Mouse (Mus musculus): ENCODE data around the gene Nf1. TPM values are rescaled to one million over a fixed set of nuclear protein-coding genes. Genes with fewer than 3 reads are reported as not detected.

Gene Nf1
- total RNA-seq, 2 experiments from 2014 or later = 118 to 122 TPM

DNA sequence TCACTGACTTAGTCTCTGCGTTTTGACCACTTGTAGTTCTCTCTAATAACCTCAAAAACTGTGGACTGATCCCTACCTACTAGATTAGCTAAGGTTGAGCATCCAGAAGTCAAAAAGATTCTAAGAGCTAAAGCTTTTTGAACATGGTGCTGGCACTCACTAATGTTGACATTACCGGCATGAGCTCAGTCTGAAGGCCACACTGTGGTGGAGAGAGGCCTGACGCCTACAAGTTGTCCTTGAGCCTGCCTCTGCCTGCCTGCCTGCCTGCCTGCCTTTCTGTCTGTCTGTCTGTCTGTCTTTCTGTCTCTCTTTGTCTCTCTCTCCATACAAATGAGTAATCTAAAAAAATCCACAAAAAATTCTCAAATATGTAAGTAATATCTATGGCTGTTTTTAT lies 118.4 kb downstream of the Nf1 start:
- DNase-seq (ENCODE audit: low spot score in 2 of 2) = no peak

DNA sequence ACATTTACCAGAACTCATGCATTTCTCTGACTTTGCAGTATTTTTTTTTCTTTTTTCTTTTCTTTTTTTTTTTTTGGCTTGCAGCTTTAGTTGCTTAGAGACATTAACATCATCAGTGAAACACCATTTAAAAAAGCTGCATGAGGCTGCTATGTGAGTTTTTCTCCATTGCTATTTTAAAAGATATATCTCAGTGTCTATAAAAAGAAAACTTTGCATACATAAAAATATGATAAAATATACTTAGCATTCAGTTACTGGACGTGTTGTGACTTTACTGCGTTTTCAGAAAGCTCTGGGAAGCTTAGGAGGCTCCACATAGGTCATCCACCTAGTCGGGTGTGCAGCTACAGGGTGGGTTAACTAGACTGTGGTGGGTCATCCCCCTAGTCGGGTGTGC lies 120.4 kb downstream of the Nf1 start:
- no peak for DNase-seq (ENCODE audit: low spot score in 2 of 2)

DNA sequence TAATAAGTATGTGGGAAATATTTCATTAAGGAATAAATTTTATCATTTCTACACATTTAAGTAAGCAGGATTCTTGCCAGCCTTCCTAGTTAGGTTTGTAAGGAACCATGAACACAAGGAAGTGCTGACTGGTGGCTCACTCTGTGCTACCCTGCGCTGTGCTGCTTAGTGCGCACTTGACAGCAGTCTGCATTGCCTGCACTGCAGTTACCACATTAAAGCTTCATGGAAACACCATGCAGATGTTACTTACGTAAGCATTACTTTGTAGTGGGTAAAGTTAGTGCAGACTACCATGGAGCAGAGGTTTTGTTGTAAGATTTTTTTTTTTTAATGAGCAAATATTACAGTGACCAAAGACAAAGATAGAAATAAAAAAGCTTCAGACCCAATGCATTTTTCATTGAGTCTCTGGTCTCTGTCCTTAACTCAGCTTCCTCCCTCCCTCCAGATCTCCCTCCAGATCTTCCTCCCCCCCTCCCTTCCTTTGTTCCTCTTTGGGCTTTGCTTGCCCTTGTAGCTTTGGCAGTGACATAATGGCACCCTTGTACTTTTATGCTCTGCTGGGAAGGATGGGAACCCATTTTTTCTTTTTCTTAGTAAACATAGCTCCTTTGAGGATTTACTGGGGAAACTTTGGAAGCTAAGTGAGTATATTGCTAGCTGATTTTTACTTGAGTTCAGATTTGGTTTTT lies 121.4 kb downstream of the Nf1 start:
- DNase-seq (ENCODE audit: low spot score in 2 of 2) = no peak

DNA sequence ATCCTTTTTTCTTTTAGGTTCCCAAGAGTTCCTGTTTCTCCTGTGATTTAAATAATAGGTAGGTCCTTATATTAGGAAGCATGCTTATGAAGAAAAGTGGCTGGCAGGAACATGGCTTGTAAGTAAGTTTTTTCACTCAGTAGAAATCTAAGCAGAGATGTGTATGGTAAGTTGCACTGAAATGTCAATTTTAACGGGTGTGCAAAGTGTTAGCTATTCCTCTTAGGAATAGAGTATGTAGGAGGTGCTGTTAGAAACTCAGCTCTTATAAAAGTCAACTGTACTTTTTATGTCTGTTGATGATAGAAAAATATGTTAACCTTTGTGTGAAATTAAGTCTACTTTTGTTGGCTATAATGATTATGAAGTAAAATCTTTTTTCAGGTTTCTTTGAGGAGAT lies 128.6 kb downstream of the Nf1 start:
- no peak for DNase-seq (ENCODE audit: low spot score in 2 of 2)

DNA sequence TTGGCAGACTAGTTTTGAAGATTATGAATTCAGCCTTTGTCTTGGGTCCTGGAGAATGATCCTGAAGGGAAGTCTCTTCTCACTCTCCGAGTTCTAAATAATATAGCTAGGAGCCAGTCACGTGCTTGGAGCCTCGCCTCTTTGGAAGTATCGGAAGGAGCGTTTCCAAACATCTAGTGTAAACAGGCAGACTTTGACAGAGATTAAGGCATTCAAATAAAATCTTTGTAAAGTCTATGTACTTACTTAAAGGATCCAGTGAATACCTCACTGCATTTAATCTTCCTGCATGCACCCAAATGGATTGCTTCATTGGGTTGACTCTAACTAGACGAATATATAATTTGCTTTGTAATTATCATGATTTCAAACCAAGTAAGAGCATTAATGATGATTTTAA lies 143.9 kb downstream of the Nf1 start:
- DNase-seq (ENCODE audit: low spot score in 2 of 2) = no peak

DNA sequence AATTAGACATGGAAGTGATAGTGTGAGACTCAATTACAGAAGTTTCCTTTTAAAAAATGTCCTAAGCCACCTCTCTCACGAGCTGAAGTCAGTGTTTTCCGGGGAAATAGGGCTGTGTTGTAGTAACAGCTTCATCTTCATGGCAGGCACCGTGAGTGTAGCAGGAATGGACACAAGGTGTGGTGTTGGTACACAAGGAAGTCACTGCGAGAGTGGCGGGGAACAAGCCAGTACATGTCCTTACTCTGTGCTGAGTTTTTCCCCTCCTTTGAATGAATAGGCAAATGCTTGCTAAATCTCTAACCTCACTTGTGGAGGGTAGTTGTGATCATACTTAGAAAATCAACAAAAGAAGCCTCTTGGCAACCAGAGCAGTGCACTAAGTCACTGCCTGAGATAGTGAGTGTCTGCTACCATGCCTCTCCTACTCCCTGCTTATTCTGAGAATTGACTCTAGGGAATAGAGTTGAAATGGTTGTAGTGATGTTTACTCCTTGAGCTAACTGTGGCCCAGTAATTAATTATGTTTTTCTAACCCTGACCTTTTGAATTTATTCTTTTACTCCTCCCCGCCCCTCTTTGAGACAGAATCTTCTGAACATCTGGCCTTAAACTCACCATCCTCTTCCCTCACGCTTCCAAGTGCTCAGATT lies 144.5 kb downstream of the Nf1 start:
- DNase-seq (ENCODE audit: low spot score in 2 of 2) = no peak

DNA sequence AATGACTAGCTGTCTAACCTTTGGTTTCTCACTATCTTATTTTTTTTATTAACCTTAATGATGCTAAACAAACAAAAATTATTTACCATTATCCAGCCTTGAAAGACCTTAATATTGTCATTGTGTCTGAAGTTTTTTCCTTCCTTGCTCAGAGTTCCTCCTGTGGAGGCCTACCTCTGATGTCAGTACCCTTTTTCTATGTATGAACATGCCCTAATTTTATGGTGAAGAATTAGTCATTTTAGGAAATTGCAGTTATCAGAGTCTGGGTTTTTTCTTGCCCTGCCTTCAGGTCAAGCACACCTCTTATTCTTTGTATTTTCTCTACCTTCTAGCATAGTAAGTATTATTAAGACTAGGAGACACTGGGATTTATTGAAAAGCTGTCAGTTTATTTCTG lies 145.2 kb downstream of the Nf1 start:
- DNase-seq (ENCODE audit: low spot score in 2 of 2) = no peak

DNA sequence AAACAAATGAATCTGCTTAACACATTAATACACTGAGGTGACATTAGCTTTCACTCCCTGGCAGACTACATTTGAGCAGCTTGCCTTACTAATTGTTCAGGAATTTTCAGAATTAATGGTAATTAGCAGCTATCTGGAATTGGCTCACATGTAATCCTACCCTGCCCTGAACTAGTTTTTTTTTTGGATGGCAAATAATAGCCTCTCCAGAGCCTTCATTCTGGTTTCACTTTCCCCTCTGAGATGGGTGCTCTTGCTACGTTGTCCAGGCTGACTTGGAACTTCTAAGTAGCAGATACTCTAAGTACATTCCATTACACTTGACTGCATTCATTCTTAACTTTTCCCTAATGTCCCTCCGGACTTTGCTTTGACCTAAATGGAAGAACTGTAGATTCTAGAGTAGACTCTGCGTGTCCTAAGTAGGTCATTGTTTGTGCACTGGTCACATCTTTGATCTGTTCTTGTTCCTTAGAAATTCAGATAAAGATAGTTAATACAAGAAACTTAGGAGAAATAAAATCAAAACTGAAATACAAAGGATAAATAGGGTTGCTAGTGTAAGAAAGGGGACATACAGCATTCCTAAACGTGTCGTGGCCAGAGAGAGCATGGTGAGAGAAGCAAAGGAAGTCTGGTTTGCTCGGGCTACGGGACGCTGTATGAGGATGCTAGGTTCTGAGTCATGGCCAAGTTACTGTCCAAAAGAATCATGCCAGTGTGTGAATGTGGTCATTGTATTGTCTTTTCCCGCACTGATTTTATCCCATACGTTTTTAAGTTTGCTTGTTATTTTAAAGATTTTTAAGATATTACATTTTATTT lies 155.7 kb downstream of the Nf1 start:
- DNase-seq (ENCODE audit: low spot score in 2 of 2) = no peak

DNA sequence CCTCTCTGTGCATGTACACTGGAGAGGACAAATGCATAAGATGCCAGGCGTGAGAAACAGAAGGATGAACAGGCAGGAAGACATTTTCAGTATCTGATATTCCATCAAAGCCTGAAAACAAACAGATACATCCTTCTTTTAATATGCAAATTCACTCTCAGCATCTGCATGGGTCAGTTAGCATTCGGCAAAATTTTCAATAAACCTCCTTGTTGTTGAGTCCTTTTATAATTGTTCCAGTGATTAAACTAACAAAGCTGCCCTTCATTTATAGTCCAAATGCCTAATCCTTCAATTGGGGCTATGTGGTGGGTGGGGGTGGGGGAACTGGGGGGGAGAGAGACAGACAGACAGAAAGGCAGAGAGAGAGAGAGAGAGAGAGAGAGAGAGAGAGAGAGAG lies 163.4 kb downstream of the Nf1 start:
- DNase-seq (ENCODE audit: low spot score in 2 of 2) = no peak

DNA sequence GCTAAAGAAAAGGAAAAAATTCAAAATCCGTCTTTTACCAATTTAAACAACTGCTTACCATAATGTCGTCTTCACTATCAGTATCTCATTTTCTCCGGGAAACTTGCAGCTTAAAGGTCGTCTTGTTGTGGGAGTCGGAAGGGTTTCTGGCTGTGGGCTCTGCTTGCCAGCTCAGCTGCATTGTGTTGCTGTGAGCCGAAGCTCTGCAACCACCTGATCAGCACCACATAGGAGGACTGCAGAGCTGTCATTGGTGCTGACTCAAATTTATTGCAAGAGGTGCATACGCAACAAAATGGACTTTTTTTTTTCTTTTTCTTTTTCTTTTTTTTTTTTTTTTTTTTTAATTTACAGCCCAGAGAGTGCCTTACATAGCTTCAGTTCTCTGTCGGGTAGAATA lies 164.4 kb downstream of the Nf1 start, which contains the start of gene Omg:
TSS of gene Omg (minus strand) at position 240 of the 400 bp plus-strand sequence.
- peak; percentile 52 to 62 for DNase-seq (ENCODE audit: low spot score in 2 of 2)

DNA sequence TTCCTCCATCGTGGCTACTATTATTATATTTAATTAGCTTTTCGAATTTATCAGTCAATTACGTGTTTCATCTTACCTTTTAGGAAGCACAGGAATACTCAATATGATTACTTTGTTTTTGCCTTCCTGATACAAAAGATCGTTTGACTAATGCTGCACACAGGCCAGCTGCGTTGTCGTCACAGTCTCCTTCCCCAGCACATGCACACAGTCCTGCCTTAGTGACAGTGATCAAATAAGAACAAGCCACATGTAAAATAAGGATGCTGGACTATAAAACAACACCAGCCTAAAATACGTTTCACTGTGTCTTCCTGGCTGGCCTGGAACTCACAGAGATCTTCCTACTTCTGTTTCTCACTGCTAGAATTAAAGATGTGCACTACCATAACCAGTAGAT lies 165.0 kb downstream of the Nf1 start:
- DNase-seq (ENCODE audit: low spot score in 2 of 2) = no peak

DNA sequence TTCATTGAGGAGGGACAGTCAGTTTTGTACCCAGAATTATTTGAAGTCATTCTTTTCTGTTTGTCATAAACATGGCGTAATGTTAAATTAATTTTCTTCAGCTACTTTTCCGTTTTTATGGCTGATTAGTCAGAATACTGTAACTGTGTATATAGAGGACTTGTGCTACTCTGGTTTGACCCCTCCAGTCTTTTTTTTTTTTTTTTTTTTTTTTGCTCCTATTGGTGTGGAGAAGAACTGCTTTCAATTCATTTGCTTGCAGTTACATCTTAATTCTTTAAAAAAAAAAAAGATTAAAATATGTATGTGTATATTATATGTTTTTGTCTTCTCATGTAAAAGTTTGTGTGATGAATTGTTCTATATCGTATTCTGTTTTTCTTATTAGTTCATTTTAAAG lies 172.5 kb downstream of the Nf1 start:
- DNase-seq (ENCODE audit: low spot score in 2 of 2) = no peak

DNA sequence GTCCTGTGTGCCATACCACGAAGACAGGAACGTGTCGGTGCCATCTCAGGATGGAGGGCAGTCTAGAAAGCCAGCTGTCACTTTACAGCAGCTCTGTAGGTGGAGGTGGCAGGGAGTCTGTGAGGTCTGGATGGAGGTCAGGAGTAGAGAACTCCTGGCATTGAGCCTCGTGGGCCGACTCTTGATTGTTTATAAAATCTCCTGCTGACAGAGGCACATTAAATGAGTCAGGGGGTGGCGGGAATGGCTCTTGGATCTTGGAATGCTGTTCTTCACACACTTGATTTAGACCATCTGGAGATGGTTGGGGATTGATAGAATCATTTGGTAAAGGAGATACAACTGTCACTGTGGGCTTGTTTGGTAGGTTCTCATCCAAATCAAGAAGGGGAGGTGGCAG lies 175.8 kb downstream of the Nf1 start:
- no peak for DNase-seq (ENCODE audit: low spot score in 2 of 2)

DNA sequence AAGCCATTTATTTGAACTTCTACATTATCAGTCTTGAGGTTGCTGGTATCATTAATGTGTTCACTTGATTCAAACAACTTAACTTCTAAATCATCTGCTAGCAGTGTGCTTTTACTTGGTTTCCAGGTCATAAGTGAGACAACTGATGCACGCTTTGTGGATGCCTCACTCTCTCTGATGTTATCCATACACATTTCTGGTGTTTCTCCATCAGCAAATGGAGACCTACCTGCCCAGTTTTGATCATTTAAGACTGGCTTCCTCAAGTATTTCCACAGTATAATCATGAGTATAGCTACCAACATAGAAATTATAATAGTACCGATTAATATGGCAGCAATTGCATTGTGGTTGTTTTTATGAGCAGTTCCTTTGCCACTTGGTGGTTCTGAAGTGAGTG lies 176.3 kb downstream of the Nf1 start:
- no peak for DNase-seq (ENCODE audit: low spot score in 2 of 2)

DNA sequence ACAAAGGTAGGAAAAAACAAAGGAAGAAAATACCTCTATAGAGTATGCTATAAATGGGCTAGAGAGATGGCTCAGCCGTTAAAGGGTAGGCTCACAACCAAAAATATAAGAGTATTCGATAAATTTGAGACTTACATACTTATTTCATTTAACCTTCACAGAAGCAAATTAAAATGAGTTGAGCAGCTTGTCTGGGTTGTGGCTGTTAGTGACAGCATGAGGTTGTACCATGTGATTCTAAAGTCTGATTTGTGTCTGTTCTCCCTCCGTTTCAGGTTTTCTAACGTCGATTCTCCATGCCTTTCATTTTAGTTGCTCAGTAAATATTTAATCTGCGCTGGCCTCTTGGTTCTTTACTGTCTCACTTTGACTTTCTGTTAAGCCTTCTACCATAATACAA lies 179.8 kb downstream of the Nf1 start:
- DNase-seq (ENCODE audit: low spot score in 2 of 2) = no peak

DNA sequence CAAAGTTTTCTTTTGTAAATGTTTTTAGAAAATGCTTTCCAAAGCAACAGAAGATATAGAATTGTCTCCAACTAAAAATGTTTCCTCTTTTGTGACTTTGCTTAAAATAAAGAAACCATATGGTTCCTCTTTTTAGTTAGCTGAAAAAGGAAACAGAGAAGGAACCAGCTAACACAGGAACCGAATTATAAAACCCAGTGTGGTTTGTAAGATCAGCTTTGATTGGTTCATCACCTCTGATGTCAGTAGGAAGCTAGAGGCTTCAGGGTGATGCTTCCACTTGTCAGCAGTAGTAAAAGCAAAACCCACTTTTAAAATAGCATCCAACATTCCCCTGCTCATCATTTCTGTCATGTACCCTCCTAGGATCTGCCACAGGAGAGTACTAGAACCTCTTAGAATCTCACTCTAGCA lies 180.4 kb downstream of the Nf1 start:
- DNase-seq (ENCODE audit: low spot score in 2 of 2) = no peak

DNA sequence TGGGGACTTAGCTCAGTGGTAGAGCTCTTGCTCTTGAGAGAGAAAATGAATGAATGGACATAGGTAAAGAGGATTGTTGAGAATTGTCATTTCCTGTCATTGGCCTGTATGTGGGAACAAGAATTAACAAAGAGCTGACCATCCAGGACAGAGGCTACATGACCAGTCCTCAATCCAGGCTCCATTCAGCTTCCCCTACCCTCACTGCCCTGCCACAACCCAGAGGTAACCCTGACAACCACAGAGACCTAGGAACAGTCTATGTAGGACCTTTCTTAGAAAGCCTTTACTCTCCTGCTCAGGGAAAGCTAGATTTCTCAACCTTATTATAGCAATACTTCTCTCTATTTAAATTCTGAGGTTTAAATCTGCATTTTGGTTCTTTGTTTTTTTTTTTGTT lies 181.3 kb downstream of the Nf1 start:
- no peak for DNase-seq (ENCODE audit: low spot score in 2 of 2)

DNA sequence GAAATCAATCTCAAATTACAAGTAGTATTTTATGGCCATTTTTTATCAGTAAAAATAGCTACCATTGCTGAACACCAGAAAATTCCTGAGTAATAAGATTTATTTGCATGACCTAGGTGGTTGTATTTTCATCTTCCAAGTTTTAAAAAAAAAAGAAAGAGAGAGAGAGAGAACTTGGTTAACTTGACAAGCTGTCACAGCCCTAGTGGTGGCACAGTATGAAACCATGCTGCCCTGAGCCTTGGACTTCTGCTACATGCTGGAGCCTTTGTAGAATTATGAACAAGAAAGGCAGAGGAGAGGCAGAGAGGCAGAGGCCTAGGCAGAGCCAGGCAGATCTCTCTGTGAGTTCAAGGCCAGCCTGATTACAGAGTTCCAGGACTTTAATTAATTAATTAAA lies 182.4 kb downstream of the Nf1 start:
- no peak for DNase-seq (ENCODE audit: low spot score in 2 of 2)

DNA sequence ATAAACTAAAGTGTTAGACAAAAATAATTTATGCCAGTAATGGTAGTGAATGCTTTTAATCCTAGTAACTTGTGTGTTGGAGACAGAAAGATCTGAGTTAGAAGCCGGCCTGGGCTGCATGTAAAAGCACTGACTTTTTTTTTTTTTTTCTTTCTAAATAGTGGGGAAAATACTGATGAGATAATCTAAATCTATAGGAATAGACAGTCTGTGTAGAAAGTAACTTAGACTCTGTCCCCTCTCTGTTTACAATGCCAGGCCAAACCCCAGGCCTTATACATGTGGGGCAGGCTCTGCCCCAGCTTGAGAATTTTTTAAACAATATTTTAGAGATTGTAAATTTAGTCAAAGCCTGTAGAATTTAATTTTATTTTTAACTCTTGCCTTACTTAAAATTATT lies 183.5 kb downstream of the Nf1 start:
- no peak for DNase-seq (ENCODE audit: low spot score in 2 of 2)

DNA sequence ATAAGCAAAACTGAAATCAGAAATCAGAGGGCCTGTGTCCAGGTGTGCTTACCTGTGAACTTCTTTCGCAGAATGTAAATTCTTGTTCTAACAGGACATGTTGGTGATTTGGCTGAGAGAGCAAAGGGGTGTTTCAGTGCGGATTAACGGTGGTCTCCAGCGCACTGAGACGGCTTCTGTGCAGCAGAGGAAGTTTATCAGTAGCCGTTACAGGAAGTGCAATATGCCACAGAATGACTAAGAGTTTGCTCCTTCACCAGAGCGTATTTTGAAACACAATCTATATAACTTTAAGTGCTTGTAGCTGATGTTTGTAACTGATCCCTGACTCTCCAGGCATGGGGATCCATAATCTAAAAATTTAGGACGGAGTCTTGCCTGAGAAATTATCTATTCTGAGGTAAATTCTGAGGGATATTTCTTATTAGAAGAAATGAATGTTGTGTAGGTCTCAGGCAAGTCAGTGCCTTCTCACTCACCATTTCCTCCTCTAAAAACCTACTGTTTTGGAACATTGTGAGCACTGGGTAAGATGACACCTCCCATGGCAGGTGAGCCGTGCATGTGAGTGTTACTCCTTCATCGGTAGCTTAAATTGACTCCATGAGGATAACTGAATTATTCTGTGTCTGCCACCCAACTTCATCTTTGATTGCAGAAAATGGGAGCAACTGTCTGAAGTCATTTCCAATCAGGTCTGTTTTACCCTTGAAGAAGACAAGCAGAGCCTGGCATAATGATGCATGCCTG lies 184.2 kb downstream of the Nf1 start, which contains the start of gene Evi2b:
TSS of gene Evi2b (minus strand) at position 203 of the 750 bp plus-strand sequence.
- DNase-seq (ENCODE audit: low spot score in 2 of 2) = no peak

DNA sequence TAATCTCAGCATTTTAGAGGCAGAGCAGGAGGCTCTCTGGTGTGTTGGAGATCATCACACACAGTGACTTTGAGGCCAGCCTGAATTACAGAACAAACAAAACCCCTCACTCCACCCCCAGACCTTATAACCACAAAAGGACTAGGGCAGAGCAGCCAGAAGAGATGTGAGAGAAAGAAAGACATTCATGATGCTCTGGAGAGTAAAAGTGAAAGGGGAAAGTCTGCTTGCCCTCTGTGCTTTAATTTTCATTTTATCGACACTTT lies 184.8 kb downstream of the Nf1 start:
- DNase-seq (ENCODE audit: low spot score in 2 of 2) = no peak

DNA sequence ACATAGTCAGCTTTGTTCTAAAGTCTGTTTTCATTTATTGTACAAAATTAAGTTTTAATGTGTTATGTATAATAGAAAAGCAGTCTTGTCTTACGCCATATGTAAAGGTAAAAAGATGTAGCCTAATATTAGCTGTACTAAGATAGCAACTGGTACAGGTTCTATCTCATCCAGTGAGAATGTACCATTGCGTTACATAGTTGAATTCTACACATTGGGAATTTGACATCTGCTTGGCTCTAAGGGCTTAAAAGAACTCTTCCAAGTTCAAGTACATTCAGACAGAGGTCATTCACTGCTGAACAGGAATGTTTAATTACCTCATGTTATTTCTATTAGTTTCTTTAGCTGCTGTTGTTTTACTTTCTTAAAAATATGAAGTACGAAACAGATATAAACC lies 187.1 kb downstream of the Nf1 start:
- no peak for DNase-seq (ENCODE audit: low spot score in 2 of 2)

Measured in layer of hippocampus, postnatal 10 days (tissue).